Mouse (Mus musculus): Measurements from ENCODE around the gene Skint3. TPM values are rescaled to one million over a fixed set of nuclear protein-coding genes. Genes with fewer than 3 reads are reported as not detected.
"Not testable (repeated sequence)": the region's sequence is repeated elsewhere in the genome, so short reads cannot be mapped to it uniquely, and the experiment has no call there.

Gene Skint3
- polyA plus RNA-seq (2015; fragmentation: Nextera tagmentation; extraction: Ambion mirVana), result not detected in 2 replicates

DNA sequence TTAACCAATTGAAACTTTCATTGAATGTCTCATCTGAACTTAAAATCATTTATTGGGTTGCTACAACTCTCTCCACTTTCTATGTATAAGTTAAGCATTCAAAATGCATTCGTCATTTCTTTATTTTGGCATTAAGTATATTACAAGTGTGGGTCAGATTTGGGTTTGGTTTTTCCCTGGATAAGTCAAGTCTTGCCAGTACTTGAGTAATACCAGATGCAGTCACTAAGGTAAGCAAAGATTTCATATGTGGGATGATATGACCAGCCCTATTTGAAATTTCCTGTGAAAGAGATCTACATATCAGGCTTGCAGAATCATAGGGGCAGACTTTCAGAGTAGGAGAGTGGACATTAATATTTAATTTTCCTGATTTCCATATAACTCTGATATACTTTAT, at the start of gene Skint3:
Skint3 (plus strand) TSS at position 301 of the 400 bp plus-strand sequence.
- no peaks in the 10 kb centered on the region for H3K36me3 ChIP-seq
- no peak within 1 kb of the TSS for H3K4me2 ChIP-seq (replicated peaks)
- no peaks in the 10 kb centered on the region; the same call in 1 of the 2 replicates for H3K9me3 ChIP-seq
- no peak within 1 kb of the TSS for H3K4me3 ChIP-seq (replicated peaks)
- H3K27ac ChIP-seq, result no peak within 1 kb of the TSS
- no peak for ATAC-seq
- WGBS, result 83% methylated on average over 1 of the region's 1 CpGs
- no peaks in the 10 kb centered on the region for H3K27me3 ChIP-seq
- H3K4me1 ChIP-seq (replicated peaks), result no peaks in the 10 kb centered on the region
- no peak within 1 kb of the TSS for H3K9ac ChIP-seq (replicated peaks)

DNA sequence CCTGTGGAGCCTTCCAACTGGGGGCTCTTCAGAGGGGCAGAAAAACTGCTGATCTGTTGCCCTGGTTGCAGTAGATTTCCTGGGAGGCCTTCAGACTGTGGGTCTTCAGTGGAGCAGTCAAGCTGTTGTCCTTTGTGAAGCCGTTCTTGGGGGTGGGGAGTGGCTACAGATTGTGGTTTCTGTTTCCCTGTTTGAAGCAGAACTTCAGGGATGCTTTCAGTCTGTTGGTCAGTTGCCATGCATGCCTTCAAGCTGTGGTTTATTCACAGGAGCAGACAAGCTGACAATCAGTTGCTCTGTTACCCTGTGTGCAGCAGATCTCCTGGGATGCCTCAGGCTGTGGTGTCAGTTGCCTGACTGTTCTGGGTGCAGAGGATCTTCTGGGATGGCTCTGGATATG, 11.4 kb downstream of the Skint3 start:
- WGBS, result 43% methylated on average over 1 of the region's 1 CpGs
- no peak overlapping the region for H3K4me2 ChIP-seq (replicated peaks)
- no peak overlapping the region for H3K27ac ChIP-seq
- H3K27me3 ChIP-seq, result no peaks in the 10 kb centered on the region
- no peak overlapping the region for H3K4me3 ChIP-seq (replicated peaks)
- H3K4me1 ChIP-seq (replicated peaks), result no peaks in the 10 kb centered on the region
- no peaks in the 10 kb centered on the region for H3K36me3 ChIP-seq
- peaks cover 10% of the 10 kb centered on the region; the same call in 1 of the 2 replicates for H3K9me3 ChIP-seq
- no peak overlapping the region for H3K9ac ChIP-seq (replicated peaks)
- no peak for ATAC-seq

- peaks cover 11% of the 10 kb centered on the region; the same call in 1 of the 2 replicates for H3K9me3 ChIP-seq
- 90% methylated on average over 3 of the region's 3 CpGs for WGBS
- no peak for ATAC-seq
- H3K36me3 ChIP-seq, result no peaks in the 10 kb centered on the region
- no peaks in the 10 kb centered on the region for H3K27me3 ChIP-seq
- no peak overlapping the region for H3K27ac ChIP-seq
- no peak overlapping the region for H3K9ac ChIP-seq (replicated peaks)
- no peak overlapping the region for H3K4me2 ChIP-seq (replicated peaks)
- no peak overlapping the region for H3K4me3 ChIP-seq (replicated peaks)
- no peaks in the 10 kb centered on the region for H3K4me1 ChIP-seq (replicated peaks)
Measured at GRCm38 (mm10) chr4:112243951-112244350, 11.9 kb downstream of the Skint3 start.

DNA sequence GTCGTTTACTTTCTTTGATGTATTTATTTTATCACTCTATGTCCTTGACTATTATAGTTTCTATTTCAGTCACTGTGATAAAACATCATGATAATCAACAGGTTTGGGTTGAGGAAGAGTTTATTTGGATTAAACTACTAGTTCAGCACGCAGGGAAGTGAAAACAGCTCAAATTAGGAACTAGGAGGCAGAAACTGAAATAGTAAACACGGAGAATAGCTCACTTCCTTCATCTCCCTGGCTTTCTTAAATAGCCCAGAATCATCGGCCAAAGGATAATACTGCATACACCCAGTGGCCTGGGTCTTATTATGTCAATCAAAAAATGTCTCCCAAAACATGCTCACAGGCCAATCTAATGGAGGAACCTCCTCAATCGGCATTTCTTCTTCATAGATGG, 24.0 kb downstream of the Skint3 start:
- 76% methylated on average over 5 of the region's 5 CpGs for WGBS
- peaks cover 9% of the 10 kb centered on the region; the same call in 1 of the 2 replicates for H3K9me3 ChIP-seq
- H3K27ac ChIP-seq, result no peak overlapping the region
- H3K27me3 ChIP-seq, result no peaks in the 10 kb centered on the region
- no peaks in the 10 kb centered on the region for H3K4me1 ChIP-seq (replicated peaks)
- H3K36me3 ChIP-seq, result no peaks in the 10 kb centered on the region
- H3K4me2 ChIP-seq (replicated peaks), result no peak overlapping the region
- H3K4me3 ChIP-seq (replicated peaks), result no peak overlapping the region
- ATAC-seq, result no peak
- H3K9ac ChIP-seq (replicated peaks), result no peak overlapping the region

DNA sequence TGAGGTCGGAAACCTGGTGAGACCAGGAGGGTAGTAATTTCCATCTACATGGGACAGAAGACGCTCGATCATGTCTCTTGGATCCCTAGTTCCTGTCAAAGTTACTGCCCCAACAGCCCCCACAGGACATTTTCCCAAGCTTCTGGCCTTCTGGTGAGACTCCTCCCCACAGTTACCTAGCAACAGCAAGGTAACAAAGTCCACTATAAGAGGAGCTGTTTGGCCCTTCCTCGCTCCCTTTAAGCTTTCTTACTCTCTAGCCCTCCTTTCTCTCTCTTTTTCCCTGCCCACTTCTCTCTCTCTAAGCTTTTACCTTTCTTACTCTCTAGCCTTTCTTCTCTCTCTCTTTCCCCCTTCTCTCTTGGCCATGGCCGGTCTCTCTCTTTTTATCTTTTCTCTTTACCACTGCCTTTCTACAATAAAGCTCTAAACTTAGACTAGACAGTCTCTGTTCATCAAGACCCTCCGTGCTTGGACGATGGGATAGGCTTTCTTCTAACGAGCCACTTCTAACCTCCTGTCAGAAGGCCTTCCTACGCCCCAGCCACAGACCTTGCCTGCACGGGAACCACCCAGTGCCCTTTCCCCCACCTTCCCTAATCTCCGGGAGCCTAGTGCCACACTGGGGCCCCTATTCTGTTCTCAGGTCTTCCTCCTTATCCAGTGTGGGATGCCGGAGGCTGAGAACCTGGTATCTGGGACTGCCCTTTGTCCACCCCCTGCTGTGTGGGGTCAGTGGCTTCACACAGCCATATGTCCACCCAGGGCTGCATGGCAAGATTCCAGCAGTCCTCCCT, 55.3 kb downstream of the Skint3 start:
- H3K9me3 ChIP-seq, result peaks cover 13% of the 10 kb centered on the region
- no peak overlapping the region for H3K4me2 ChIP-seq (replicated peaks)
- no peaks in the 10 kb centered on the region for H3K4me1 ChIP-seq (replicated peaks)
- H3K4me3 ChIP-seq (replicated peaks), result no peak overlapping the region
- 80% methylated on average over 12 of the region's 12 CpGs for WGBS
- H3K27ac ChIP-seq, result no peak overlapping the region
- no peak overlapping the region for H3K9ac ChIP-seq (replicated peaks)
- H3K27me3 ChIP-seq, result no peaks in the 10 kb centered on the region
- no peaks in the 10 kb centered on the region for H3K36me3 ChIP-seq
- no peak for ATAC-seq

DNA sequence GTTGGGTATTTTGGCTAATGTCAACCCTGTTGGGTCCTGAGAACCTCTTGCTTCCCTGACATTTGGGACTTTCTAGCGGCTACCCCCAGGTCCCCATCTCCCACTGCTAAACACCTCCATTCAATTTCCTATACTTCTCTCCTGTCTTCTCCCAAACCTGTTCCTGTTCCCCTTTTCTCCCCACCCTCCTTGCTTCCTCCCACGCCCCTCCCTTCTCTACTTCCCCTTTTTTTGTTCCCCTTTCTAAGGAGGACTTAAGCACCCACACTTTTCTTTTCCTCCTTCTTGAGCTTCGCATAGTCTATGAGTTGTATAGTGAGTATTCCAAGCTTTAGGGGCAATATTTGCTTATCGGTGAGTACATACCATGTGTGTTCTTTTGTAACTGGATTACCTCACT, 56.4 kb downstream of the Skint3 start:
- H3K4me1 ChIP-seq (replicated peaks), result no peaks in the 10 kb centered on the region
- H3K4me3 ChIP-seq (replicated peaks), result no peak overlapping the region
- H3K27me3 ChIP-seq, result no peaks in the 10 kb centered on the region
- H3K36me3 ChIP-seq, result no peaks in the 10 kb centered on the region
- H3K4me2 ChIP-seq (replicated peaks), result no peak overlapping the region
- ATAC-seq, result no peak
- H3K9ac ChIP-seq (replicated peaks), result no peak overlapping the region
- 93% methylated on average over 4 of the region's 4 CpGs for WGBS
- no peak overlapping the region for H3K27ac ChIP-seq
- H3K9me3 ChIP-seq, result peaks cover 13% of the 10 kb centered on the region

GRCm38 (mm10) chr4:112302305-112302704, 70.3 kb downstream of the Skint3 start:
- 80% methylated on average over 1 of the region's 1 CpGs for WGBS
- peaks cover 7% of the 10 kb centered on the region for H3K9me3 ChIP-seq
- H3K4me2 ChIP-seq (replicated peaks), result no peak overlapping the region
- H3K27ac ChIP-seq, result no peak overlapping the region
- no peak for ATAC-seq
- no peak overlapping the region for H3K9ac ChIP-seq (replicated peaks)
- H3K4me3 ChIP-seq (replicated peaks), result no peak overlapping the region
- H3K27me3 ChIP-seq, result no peaks in the 10 kb centered on the region
- no peaks in the 10 kb centered on the region for H3K4me1 ChIP-seq (replicated peaks)
- H3K36me3 ChIP-seq, result no peaks in the 10 kb centered on the region

DNA sequence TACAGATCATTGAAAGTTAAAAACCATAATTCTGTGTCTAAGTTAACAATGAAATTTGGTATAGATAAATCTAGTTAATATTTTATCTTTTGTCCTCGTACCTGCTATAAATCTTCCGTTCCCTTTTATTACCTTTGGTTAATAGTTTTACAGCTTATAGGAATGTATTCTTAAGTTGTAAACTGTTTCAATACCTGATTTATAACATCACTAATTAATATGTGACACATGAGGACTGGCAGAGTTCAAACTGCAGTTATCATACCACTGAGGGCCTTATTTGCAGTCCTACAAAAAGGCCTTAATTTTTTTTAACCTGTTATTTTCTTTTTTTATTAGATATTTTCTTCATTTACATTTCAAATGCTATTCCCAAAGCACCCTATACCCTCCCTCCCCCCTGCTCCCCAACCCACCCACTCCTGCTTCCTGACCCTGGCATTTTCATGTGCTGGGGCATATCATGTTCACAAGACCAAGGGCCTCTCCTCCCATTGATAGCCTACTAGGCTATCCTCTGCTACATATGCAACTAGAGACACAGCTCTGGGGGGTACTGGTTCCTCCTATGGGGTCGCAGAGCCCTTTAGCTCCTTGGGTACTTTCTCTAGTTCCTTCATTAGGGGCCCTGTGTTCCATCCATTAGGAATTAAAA, 70.9 kb downstream of the Skint3 start:
- Histone ChIP-seq H3K4me2 (replicated peaks) (no peak overlapping the region), H3K4me1 (replicated peaks) (no peaks in the 10 kb centered on the region), H3K27me3 (no peaks in the 10 kb centered on the region), H3K36me3 (no peaks in the 10 kb centered on the region), H3K4me3 (replicated peaks) (no peak overlapping the region), H3K9me3 (peaks cover 7% of the 10 kb centered on the region), H3K27ac (no peak overlapping the region), H3K9ac (replicated peaks) (no peak overlapping the region)
- WGBS, result 83% methylated on average over 3 of the region's 3 CpGs
- ATAC-seq, result no peak

DNA sequence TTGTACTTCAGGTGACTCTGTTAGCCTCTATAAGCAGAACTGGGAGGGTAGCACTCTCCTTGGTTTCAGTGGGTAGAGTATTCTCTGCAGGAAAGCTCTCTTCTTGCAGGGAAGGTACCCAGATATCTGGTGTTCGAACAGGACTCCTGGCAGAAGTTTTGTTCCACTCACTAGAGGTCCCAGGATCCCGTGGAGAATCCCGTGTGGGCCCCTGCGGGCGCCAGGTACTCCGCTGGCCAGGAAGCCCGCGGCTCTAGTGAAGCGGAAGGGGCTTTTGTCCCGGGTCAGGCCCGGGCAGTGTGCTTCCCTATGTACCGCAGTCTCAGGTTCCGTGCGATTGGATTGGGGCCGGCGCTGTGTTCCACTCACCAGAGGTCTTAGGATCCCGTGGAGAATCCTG, 117.1 kb downstream of the Skint3 start:
- WGBS, result 93% methylated on average over 17 of the region's 17 CpGs
- not testable (repeated sequence) for H3K4me1 ChIP-seq (replicated peaks); H3K4me2 ChIP-seq (replicated peaks); H3K27ac ChIP-seq; H3K27me3 ChIP-seq; H3K9ac ChIP-seq (replicated peaks); H3K9me3 ChIP-seq; H3K36me3 ChIP-seq; H3K4me3 ChIP-seq (replicated peaks); ATAC-seq

Other genes starting within 250 kb of the Skint3 start
- gene Skint1, start 226.0 kb upstream of the Skint3 start, polyA plus RNA-seq (2015; fragmentation: Nextera tagmentation; extraction: Ambion mirVana), result not detected in 2 replicates
- gene Skint4, start 160.2 kb upstream of the Skint3 start, polyA plus RNA-seq (2015; fragmentation: Nextera tagmentation; extraction: Ambion mirVana), result not detected in 2 replicates
- gene Skint9, start 201.7 kb downstream of the Skint3 start, polyA plus RNA-seq (2015; fragmentation: Nextera tagmentation; extraction: Ambion mirVana), result not detected in 2 replicates